Mouse (Mus musculus) Patski (cell line): ENCODE data around the gene Arl15. TPM values are rescaled to one million over a fixed set of nuclear protein-coding genes. Genes with fewer than 3 reads are reported as not detected.

Experiments used
- ATAC-seq: fragments of 100-300 bp; one replicate; pipeline ENCODE4 v1.8.0; 2021
- CTCF ChIA-PET: fragments of 350-600 bp; sonication (Branson Sonifier 250); formaldehyde crosslinking; loops from one replicate; lab custom pipeline; 2022; ENCODE audit warnings: inconsistent platforms; lab: Charles Lee
- POLR2A ChIA-PET: fragments of 350-600 bp; sonication (Branson Sonifier 250); formaldehyde crosslinking; loops from one replicate; lab custom pipeline; 2022; ENCODE audit warnings: antibody characterized with exemption, inconsistent platforms; lab: Charles Lee
- DNase-seq: peaks from one replicate; pipeline ENCODE4 v3.0.0-alpha.2; 2011; ENCODE audit warnings: low read depth, low spot score
- H3K27me3 ChIP-seq: fragments of 371-371 bp; one replicate; pipeline ENCODE4 v1.5.1; 2021
- CTCF ChIP-seq: fragments of 100-300 bp; IDR thresholded peaks from one replicate; pipeline ENCODE4 v1.5.1; 2021
- in situ Hi-C: fragments of 300-500 bp; cut with MboI; formaldehyde crosslinking; loops from 3 replicates; pipeline ENCODE4 v1.11.1; 2018; ENCODE audit warnings: low pct_unique_long_range_greater_than_20kb, mixed read lengths
- polyA plus RNA-seq: library from polyadenylated mRNA; unstranded; gene quantifications from one replicate; pipeline ENCODE4 v1.2.3, GENCODE M21; 2021

Gene Arl15
- polyA plus RNA-seq, 1 experiment from 2014 or later, result 35.2 TPM

DNA sequence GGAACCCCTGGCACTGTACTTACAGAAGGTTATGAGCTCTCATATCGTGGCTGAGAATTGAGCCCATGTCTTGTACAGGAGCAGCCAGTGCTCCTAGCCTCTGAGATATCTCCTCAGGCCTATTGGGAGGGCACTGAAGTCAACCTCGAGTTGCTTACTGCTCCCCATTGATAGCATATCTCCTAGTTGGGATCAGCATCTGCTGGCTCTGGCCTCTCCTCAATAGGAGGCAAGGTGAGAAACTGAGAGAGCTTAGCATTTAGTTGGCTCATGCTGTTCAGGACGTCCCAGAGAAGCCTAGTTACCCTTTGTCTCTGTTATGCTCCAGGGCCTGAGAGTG lies 49.0 kb downstream of the Arl15 start:
- ChIA-PET POLR2A (no interaction called here), CTCF (interaction anchor here (0.9 to 1.7 kb wide), 4 partner anchors 12 to 505 kb away, joined by 3 to 4 read pairs (median 4); no protein-coding TSS in a partner anchor)
- H3K27me3 ChIP-seq, result no peaks in the 10 kb centered on the region
- no peak for TF ChIP-seq CTCF
- ATAC-seq, result no peak
- in situ Hi-C loops, result no loop called here
- no peak for DNase-seq

GRCm38 (mm10) chr13:113843901-113844300 lies 49.6 kb downstream of the Arl15 start:
- ATAC-seq, result no peak

GRCm38 (mm10) chr13:113844717-113845116 lies 50.4 kb downstream of the Arl15 start:
- POLR2A ChIA-PET, result no interaction called here
- ATAC-seq (no peak), DNase-seq (no peak)
- TF ChIP-seq CTCF, result no peak
- CTCF ChIA-PET, result interaction anchor here (1.2 to 2.1 kb wide), 4 partner anchors 8 to 152 kb away, joined by 3 to 5 read pairs (median 4); no protein-coding TSS in a partner anchor
- in situ Hi-C loops, result no loop called here
- no peaks in the 10 kb centered on the region for H3K27me3 ChIP-seq

More at GRCm38 (mm10) chr13:113843901-113844300, 49.6 kb downstream of the Arl15 start:
- TF ChIP-seq CTCF, result no peak
- POLR2A ChIA-PET, result interaction anchor here (0.6 kb wide), 1 partner anchor 79 kb away, joined by 5 read pairs; no protein-coding TSS in a partner anchor
- CTCF ChIA-PET, result interaction anchor here (1.1 to 2.1 kb wide), 4 partner anchors 11 to 151 kb away, joined by 3 to 5 read pairs (median 4); no protein-coding TSS in a partner anchor
- H3K27me3 ChIP-seq, result no peaks in the 10 kb centered on the region
- in situ Hi-C loops, result no loop called here
- DNase-seq, result no peak

DNA sequence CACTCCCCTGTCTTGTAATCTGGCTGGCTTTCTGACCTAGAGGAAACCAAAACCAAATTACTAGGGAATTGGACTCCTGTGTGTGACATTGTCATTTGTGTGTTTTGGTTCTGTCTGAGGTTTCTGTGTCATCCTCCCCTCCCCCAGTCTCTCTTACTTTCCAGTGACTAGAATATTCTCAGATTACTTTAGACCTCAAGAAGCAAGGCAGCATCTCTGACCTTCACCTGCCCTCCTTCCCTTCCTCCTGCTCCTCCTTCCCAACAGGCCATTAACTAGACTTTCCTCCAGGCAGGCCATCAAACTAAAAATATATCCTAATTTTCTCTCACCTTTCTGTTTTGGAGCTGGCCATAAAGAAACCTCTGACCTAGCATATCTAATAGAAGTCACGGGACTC lies 50.9 kb downstream of the Arl15 start:
- ATAC-seq, result no peak

DNA sequence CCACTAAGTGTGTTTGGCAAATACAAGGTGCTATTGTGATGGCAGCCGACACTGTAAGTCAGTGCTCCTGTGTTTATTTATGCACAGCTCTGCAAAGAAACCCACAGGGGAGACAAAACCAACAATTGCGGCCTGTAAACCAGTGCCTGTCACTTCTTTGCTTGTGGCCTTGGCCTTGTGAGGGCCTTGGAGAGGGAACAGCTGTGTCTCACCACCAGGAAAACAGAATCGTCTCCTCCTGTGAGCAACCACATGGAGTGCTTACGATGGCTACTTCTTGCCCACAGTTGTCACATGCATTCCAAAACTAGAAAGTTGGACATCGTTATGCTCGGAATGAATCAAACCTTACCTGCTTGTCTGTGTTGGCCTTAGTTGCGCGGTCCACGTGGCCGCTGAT lies 52.1 kb downstream of the Arl15 start:
- TF ChIP-seq CTCF, result no peak
- H3K27me3 ChIP-seq, result no peaks in the 10 kb centered on the region
- in situ Hi-C loops, result no loop called here
- CTCF ChIA-PET, result no interaction called here
- DNase-seq (no peak), ATAC-seq (no peak)
- POLR2A ChIA-PET, result no interaction called here

More for the DNA sequence above, 50.9 kb downstream of the Arl15 start:
- in situ Hi-C loops, result no loop called here
- ChIA-PET CTCF (interaction anchor here (1.5 to 2.1 kb wide), 3 partner anchors 8 to 20 kb away, joined by 3 to 5 read pairs (median 5); no protein-coding TSS in a partner anchor), POLR2A (no interaction called here)
- TF ChIP-seq CTCF, result no peak
- DNase-seq, result no peak
- H3K27me3 ChIP-seq, result no peaks in the 10 kb centered on the region

- in situ Hi-C loops, result no loop called here
- no peak for DNase-seq
- ChIA-PET CTCF (interaction anchor here (1.1 to 1.3 kb wide), 3 partner anchors 14 to 122 kb away, joined by 3 read pairs; no protein-coding TSS in a partner anchor), POLR2A (no interaction called here)
- ATAC-seq, result no peak
- H3K27me3 ChIP-seq, result no peaks in the 10 kb centered on the region
- TF ChIP-seq CTCF, result no peak
Observed at GRCm38 (mm10) chr13:113850431-113851034, 56.2 kb downstream of the Arl15 start.

GRCm38 (mm10) chr13:113851602-113852375 lies 57.5 kb downstream of the Arl15 start:
- POLR2A ChIA-PET, result no interaction called here
- no peak for DNase-seq

DNA sequence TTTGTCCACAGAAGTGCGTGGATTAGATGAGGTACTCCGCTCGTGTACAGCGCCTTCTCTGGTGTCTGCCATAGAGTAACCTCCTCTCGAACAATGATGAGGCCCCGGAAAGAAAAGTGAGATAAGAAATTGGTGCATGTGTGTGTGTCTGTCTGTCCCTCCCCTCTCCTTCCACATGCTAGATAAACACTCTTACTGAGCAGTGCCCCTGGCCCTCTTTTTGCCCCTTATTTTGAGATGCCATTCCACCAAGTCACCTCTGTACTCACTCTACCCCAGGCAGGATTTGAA lies 58.0 kb downstream of the Arl15 start:
- no peaks in the 10 kb centered on the region for H3K27me3 ChIP-seq
- ATAC-seq, result no peak
- ChIA-PET POLR2A (no interaction called here), CTCF (interaction anchor here (2.2 kb wide), 1 partner anchor 12 kb away, joined by 9 read pairs; no protein-coding TSS in a partner anchor)
- DNase-seq, result no peak
- TF ChIP-seq CTCF, result no peak
- in situ Hi-C loops, result no loop called here

More at GRCm38 (mm10) chr13:113851602-113852375, 57.5 kb downstream of the Arl15 start:
- no peaks in the 10 kb centered on the region for H3K27me3 ChIP-seq
- in situ Hi-C loops, result no loop called here
- TF ChIP-seq CTCF, result no peak
- CTCF ChIA-PET, result interaction anchor here (2.2 kb wide), 1 partner anchor 13 kb away, joined by 9 read pairs; no protein-coding TSS in a partner anchor
- ATAC-seq, result no peak

DNA sequence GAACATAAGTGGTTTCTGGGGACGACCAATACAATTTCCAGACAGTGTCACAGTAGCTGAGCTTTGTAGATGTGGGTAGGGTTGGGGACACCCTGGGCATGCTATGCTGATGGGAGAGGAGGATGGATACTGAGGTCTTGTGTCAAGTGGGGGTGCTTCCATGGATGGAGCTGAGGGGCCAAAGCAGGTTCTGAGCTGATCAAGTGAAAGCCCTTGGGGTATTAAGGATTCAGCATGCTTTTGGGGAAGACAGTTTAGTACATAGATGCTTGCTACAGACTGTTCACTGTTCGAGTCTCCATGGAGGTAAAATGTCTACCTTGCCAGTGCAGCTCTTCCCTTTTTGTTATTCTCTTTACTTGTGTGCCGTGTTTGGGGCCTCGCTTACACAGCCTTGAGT lies 59.8 kb downstream of the Arl15 start:
- H3K27me3 ChIP-seq, result no peaks in the 10 kb centered on the region
- in situ Hi-C loops, result no loop called here
- POLR2A ChIA-PET, result no interaction called here
- DNase-seq (no peak), ATAC-seq (no peak)
- no peak for TF ChIP-seq CTCF
- CTCF ChIA-PET, result no interaction called here

DNA sequence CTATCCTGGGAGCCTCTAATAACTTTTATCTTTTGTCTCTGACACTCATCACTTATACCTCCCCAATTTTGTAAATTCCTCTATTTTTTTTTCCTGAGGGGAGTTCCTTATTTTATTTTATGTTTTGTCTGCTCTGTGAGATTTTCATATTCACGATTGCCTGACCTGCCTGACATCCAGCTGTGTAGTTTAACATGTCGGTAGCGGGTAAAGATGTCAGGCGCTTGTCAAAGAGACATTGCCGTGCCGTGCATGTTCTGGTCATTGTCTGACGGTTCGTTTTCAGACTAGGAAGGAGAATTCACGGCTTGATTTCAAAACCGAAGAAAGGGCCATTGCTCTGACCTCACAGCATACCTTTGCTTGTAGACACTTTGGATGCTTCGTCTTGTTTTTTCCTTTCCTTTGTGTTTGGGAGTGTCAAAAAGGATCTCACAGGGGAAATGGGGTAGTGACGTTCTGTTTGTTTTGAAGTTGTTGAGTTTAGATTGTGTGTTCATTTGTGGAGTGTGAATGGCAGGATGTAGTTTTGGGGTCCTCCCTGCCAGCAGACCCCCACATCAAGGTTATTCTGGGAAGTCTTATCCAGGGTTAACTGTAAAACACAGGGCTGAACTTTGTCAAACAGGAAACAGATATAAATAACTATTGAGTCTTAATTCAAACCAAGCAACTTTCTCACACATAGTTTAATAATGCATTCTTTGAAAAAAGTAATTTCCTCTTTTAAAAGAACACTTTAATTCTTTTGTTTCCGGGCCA lies 60.4 kb downstream of the Arl15 start:
- in situ Hi-C loops, result no loop called here
- POLR2A ChIA-PET, result no interaction called here
- CTCF ChIA-PET, result no interaction called here
- DNase-seq (no peak), ATAC-seq (no peak)
- TF ChIP-seq CTCF, result no peak
- no peaks in the 10 kb centered on the region for H3K27me3 ChIP-seq
